In the genomic region with DNA sequence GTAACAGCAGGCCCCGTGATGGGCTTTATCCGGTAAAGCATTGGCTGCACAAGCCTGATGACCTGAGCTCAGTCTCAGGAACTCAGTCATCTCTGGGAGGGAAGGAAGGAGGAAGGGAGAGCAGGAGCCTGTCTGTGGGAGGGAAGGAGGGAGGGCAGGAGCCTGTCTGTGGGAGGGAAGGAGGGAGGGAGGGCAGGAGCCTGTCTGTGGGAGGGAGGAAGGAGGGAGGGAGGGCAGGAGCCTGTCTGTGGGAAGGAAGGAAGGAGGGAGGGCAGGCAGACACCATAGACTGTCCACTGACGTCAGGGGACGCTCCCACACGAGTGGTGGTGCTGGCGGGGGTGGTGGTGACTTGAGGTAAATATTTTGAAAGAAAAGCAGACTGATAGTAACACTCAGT, we compare ENCODE assay signal across 12 mouse cellular contexts. TPM values are rescaled to one million over a fixed set of nuclear protein-coding genes. Genes with fewer than 3 reads are reported as not detected.
DNase-seq lines count a peak whose midpoint lies in the region; ATAC-seq and TF ChIP-seq lines count a peak whose summit lies in the region.
"Had no signal": no experiment of that assay in that cellular context is flagged by ENCODE, and none has a peak within 500 bp of the region (broad histone marks: within the 10 kb centered on the region; RNA-seq: fewer than 3 reads in every experiment).

No protein-coding gene starts in this region.

- H3K79me2 ChIP-seq in heart, adult 2 months (replicated peaks; ENCODE audit: control insufficient read depth, insufficient read depth, low read length): no peaks in the 10 kb centered on the region

- peak; percentile 74; the same call in 1 of the 2 replicates for ATAC-seq in midbrain, embryonic 12.5 days (ENCODE audit: low FRiP score, low read depth)
- no peak for ATAC-seq in midbrain, embryonic 16.5 days
- ATAC-seq in liver, embryonic 12.5 days: peak; percentile 76

- H3K36me3 ChIP-seq in midbrain, embryonic 12.5 days: peaks cover 67% of the 10 kb centered on the region
- no peaks in the 10 kb centered on the region for H3K36me3 ChIP-seq in midbrain, embryonic 16.5 days (ENCODE audit: control insufficient read depth, insufficient read depth, low read length)
- H3K36me3 ChIP-seq in liver, embryonic 12.5 days: peaks cover 89% of the 10 kb centered on the region
- no peaks in the 10 kb centered on the region for H3K36me3 ChIP-seq in heart, adult 2 months (ENCODE audit: control insufficient read depth, insufficient read depth, low read length)

- no peak for TF ChIP-seq EP300 in heart, adult 2 months (IDR thresholded peaks at IDR 0.05; ENCODE audit: insufficient read depth, low read depth, low read length)

- H3K9me3 ChIP-seq in midbrain, embryonic 12.5 days: no peaks in the 10 kb centered on the region
- H3K9me3 ChIP-seq in midbrain, embryonic 16.5 days (replicated peaks; ENCODE audit: control insufficient read depth, low read length, poor library complexity, severe bottlenecking): no peaks in the 10 kb centered on the region
- no peaks in the 10 kb centered on the region for H3K9me3 ChIP-seq in liver, embryonic 12.5 days (replicated peaks)
- H3K9me3 ChIP-seq: embryonic facial prominence, embryonic 13.5 days had no signal

- DNase-seq in embryo, embryonic 10.5 days (ENCODE audit: low spot score): peak; percentile 10
- no peak for DNase-seq in embryo, embryonic 10 days (ENCODE audit: low spot score)
- DNase-seq in yolk sac, embryonic 10.5 days (ENCODE audit: low spot score): peak; percentile 29
- DNase-seq in urinary bladder, postnatal 4 days (ENCODE audit: low spot score in 2 of 2): no peak
- DNase-seq in heart, adult 2 months: no peak
- DNase-seq: adrenal gland, adult 2 months; B cell, adult 2 months had no signal

- H3K4me1 ChIP-seq in midbrain, embryonic 12.5 days: no peaks in the 10 kb centered on the region
- H3K4me1 ChIP-seq in midbrain, embryonic 16.5 days (ENCODE audit: control insufficient read depth, insufficient read depth, low read length): no peaks in the 10 kb centered on the region
- no peaks in the 10 kb centered on the region for H3K4me1 ChIP-seq in liver, embryonic 12.5 days
- no peaks in the 10 kb centered on the region for H3K4me1 ChIP-seq in heart, adult 2 months (ENCODE audit: control insufficient read depth, insufficient read depth, low read length)
- H3K4me1 ChIP-seq: embryonic facial prominence, embryonic 13.5 days had no signal

- no peak overlapping the region for H3K27ac ChIP-seq in midbrain, embryonic 12.5 days (replicated peaks)
- H3K27ac ChIP-seq in midbrain, embryonic 16.5 days (ENCODE audit: low read length): no peak overlapping the region
- no peak overlapping the region for H3K27ac ChIP-seq in liver, embryonic 12.5 days
- no peak overlapping the region for H3K27ac ChIP-seq in heart, adult 2 months
- H3K27ac ChIP-seq: embryonic facial prominence, embryonic 13.5 days; layer of hippocampus, adult 2 months had no signal

- no peak for TF ChIP-seq CTCF in heart, adult 2 months (IDR thresholded peaks at IDR 0.05)

- no peak for TF ChIP-seq POLR2A in heart, adult 2 months (IDR thresholded peaks at IDR 0.05; ENCODE audit: insufficient read depth, low read depth, low read length)

- no peak overlapping the region for H3K4me2 ChIP-seq in midbrain, embryonic 12.5 days (replicated peaks)
- no peak overlapping the region for H3K4me2 ChIP-seq in midbrain, embryonic 16.5 days (ENCODE audit: low read length)
- H3K4me2 ChIP-seq in liver, embryonic 12.5 days: no peak overlapping the region
- H3K4me2 ChIP-seq: embryonic facial prominence, embryonic 13.5 days had no signal

- no peak overlapping the region for H3K9ac ChIP-seq in midbrain, embryonic 12.5 days (replicated peaks)
- H3K9ac ChIP-seq in midbrain, embryonic 16.5 days (ENCODE audit: low read depth, low read length): no peak overlapping the region
- H3K9ac ChIP-seq in liver, embryonic 12.5 days: no peak overlapping the region
- no peak overlapping the region for H3K9ac ChIP-seq in heart, adult 2 months (ENCODE audit: low read depth, low read length)
- H3K9ac ChIP-seq: embryonic facial prominence, embryonic 13.5 days had no signal

- H3K4me3 ChIP-seq in midbrain, embryonic 12.5 days: no peak overlapping the region
- no peak overlapping the region for H3K4me3 ChIP-seq in midbrain, embryonic 16.5 days (ENCODE audit: low read depth, low read length)
- no peak overlapping the region for H3K4me3 ChIP-seq in liver, embryonic 12.5 days
- H3K4me3 ChIP-seq in heart, adult 2 months: no peak overlapping the region
- H3K4me3 ChIP-seq: embryonic facial prominence, embryonic 13.5 days; layer of hippocampus, adult 2 months had no signal

- WGBS in midbrain, embryonic 12.5 days: 91% methylated on average over 6 of the region's 6 CpGs
- WGBS in midbrain, embryonic 16.5 days: 81% methylated on average over 6 of the region's 6 CpGs
- WGBS in liver, embryonic 12.5 days (ENCODE audit: insufficient replicate concordance): 83% methylated on average over 6 of the region's 6 CpGs
- WGBS in heart, adult 2 months: 66% methylated on average over 6 of the region's 6 CpGs

- H3K27me3 ChIP-seq in midbrain, embryonic 12.5 days: no peaks in the 10 kb centered on the region
- no peaks in the 10 kb centered on the region for H3K27me3 ChIP-seq in midbrain, embryonic 16.5 days (ENCODE audit: control insufficient read depth, insufficient read depth, low read depth, low read length)
- no peaks in the 10 kb centered on the region for H3K27me3 ChIP-seq in liver, embryonic 12.5 days (replicated peaks)
- no peaks in the 10 kb centered on the region for H3K27me3 ChIP-seq in heart, adult 2 months (ENCODE audit: control insufficient read depth, insufficient read depth, low read length)
- H3K27me3 ChIP-seq: embryonic facial prominence, embryonic 13.5 days had no signal

- intact Hi-C loops in heart, adult 2 months (cut with DNase I): no loop called here

RNA-seq across cellular contexts. Expression of gene Bdh2, which starts 31.9 kb away (rescaled TPM):
- 5.4 and 6.3 TPM in 2 replicates for polyA plus RNA-seq in midbrain, embryonic 12.5 days (2016; fragmentation: Nextera tagmentation; extraction: Ambion mirVana)
- polyA plus RNA-seq in midbrain, embryonic 16.5 days (2015; fragmentation: Nextera tagmentation; extraction: Ambion mirVana): 4.0 and 4.8 TPM in 2 replicates
- 0.49 and 0.61 TPM in 2 replicates for polyA plus RNA-seq in liver, embryonic 12.5 days (2016; fragmentation: Nextera tagmentation; extraction: Ambion mirVana)
- total RNA-seq in heart, adult 2 months (2021): 1 to 10 TPM; 3.3 to 4.8 TPM
- 0.91 and 1.6 TPM in 2 replicates for polyA plus RNA-seq in heart, adult 2 months (2012; rRNA removed)

RNA-seq across cellular contexts. Expression of gene Cenpe, which starts 36.8 kb away (rescaled TPM):
- polyA plus RNA-seq in midbrain, embryonic 12.5 days (2016; fragmentation: Nextera tagmentation; extraction: Ambion mirVana): 33.9 and 35.4 TPM in 2 replicates
- polyA plus RNA-seq in midbrain, embryonic 16.5 days (2015; fragmentation: Nextera tagmentation; extraction: Ambion mirVana): 2.8 and 3.4 TPM in 2 replicates
- polyA plus RNA-seq in liver, embryonic 12.5 days (2016; fragmentation: Nextera tagmentation; extraction: Ambion mirVana): 25.5 and 27.0 TPM in 2 replicates
- total RNA-seq in heart, adult 2 months (2021): under 1 TPM; 0.84 TPM
- polyA plus RNA-seq in heart, adult 2 months (2012; rRNA removed): 0.12 and 0.18 TPM in 2 replicates

RNA-seq across cellular contexts. Expression of gene Slc9b2, which starts 58.4 kb away (rescaled TPM):
- 0.98 and 1.3 TPM in 2 replicates for polyA plus RNA-seq in midbrain, embryonic 12.5 days (2016; fragmentation: Nextera tagmentation; extraction: Ambion mirVana)
- 1.8 and 2.9 TPM in 2 replicates for polyA plus RNA-seq in midbrain, embryonic 16.5 days (2015; fragmentation: Nextera tagmentation; extraction: Ambion mirVana)
- polyA plus RNA-seq in liver, embryonic 12.5 days (2016; fragmentation: Nextera tagmentation; extraction: Ambion mirVana): 0.24 and 0.49 TPM in 2 replicates
- under 1 TPM; 0.20 to 0.44 TPM for total RNA-seq in heart, adult 2 months (2021)
- polyA plus RNA-seq in heart, adult 2 months (2012; rRNA removed): 0.10 and 0.15 TPM in 2 replicates

Comparison
In these comparisons a context has a peak if more than half of its experiments do, and no peak if none do; other contexts are left out.
1. DNase-seq: peak in embryo, embryonic 10.5 days (single experiment) and yolk sac, embryonic 10.5 days (single experiment); none in embryo, embryonic 10 days (single experiment), urinary bladder, postnatal 4 days (0 of 2) and heart, adult 2 months (0 of 2).